Mouse (Mus musculus): ENCODE data around the gene Tmem128. TPM values are rescaled to one million over a fixed set of nuclear protein-coding genes. Genes with fewer than 3 reads are reported as not detected.

The Tmem128 gene
- 10 to 100 TPM; 36.1 to 39.6 (median 37.4) TPM for total RNA-seq (2022)

GRCm38 (mm10) chr5:38260107-38260682, at the start of gene Tmem128:
Gene Tmem128, plus strand, starts transcription at chr5:38260185.
- peak; percentile 45 for DNase-seq

DNA sequence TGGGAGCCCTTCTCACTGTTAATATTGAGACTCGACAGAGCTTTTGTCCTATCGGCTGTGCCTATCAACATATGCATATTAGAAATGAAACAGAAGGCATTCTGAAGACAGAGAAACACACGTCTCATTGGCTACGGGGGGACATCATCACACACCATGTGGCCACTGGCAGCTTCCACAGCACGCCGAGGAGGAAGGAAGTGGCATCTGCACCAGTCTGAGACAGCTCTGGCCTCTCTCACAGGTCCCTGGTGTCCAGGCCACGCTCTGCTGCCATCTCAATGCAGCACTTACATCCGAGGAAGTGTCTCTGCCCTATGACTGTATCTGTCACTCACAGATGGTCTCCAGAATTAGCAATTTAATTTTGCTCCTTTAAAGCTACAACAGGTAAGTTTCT, 48.3 kb upstream of the Tmem128 start:
- no peak for DNase-seq

- DNase-seq: no peak
These were observed 47.0 kb upstream of the Tmem128 start for GRCm38 (mm10) chr5:38213009-38213408.

DNA sequence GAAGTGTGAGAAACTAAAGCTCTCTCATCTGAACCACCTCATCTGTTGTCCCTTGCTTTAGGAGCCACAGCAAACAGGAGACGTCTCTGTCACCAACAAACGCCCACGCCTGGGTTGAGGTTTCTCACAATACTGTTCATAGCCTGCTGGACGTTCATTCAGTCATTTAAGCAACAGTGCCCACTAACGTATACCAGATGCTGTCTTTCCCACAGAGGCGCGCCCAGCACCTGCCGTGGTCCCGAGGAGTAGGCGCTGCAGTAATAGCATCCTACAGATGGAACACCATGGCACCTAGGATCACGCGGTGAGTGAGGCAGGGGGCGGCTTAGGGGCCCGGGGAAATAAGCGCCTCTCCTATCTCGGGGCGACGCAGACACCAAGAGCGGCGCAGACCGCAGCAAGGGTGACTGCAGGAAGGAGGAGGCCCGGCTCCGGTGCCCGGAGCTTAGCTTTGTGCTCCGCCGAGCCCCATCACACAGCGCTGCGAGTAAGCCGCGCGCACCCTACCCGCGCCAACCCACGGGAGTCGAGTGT, 40.1 kb upstream of the Tmem128 start:
- no peak for DNase-seq

DNA sequence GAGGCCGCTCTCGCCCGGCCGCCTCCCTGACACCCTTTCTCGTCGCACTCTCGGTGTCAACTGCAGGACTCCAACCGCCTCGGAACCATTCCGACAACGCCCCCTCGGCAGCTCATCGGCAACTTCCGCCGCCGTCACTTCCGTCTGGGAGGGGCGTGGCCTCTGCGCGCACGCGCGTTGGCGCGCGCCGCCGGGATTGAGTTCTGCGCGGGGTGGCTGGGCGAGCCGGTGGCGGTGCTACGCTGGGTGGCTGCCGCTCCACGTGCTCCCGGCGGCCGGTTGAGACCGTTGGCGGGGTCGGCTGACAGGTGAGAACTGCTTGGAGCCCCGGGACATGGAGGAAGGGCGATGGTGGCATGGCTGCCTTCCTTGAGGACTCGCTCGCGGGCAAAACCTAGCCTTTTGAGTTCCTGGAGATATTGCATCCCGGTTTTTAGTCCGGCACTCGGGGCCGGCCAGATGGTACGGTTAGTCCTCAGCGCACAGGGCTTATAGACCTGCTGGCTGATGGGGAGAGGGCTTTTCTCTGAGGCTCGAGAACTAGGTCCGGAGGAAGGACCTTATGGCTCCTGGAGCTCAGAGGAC, 39.6 kb upstream of the Tmem128 start, which contains the start of the genes Zbtb49 and Lyar:
TSS of gene Zbtb49 (minus strand) at position 130 of the 585 bp plus-strand sequence.
TSS of gene Lyar (plus strand) at position 143 of the 585 bp plus-strand sequence.
- DNase-seq: peak; percentile 88

DNA sequence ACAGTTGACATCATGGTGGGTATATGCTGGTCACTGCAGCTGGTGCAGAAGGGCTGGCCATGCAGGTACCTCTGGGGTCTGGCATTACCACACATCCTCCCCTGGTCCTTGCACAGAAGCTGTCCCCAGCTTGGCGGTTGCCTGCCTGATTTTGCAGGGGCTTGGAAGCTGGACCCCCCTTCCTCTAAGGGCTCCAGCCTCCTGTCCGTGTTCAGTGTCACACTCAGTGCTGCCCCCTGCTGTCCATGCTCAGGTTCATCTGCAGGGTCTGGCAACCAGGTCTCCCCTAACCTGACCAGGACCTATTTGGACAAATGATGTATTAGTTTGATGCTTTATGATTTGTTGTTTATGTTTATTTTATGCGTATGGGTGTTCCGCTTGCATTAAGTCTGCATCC, 24.6 kb upstream of the Tmem128 start:
- peak; percentile 12 for DNase-seq

DNA sequence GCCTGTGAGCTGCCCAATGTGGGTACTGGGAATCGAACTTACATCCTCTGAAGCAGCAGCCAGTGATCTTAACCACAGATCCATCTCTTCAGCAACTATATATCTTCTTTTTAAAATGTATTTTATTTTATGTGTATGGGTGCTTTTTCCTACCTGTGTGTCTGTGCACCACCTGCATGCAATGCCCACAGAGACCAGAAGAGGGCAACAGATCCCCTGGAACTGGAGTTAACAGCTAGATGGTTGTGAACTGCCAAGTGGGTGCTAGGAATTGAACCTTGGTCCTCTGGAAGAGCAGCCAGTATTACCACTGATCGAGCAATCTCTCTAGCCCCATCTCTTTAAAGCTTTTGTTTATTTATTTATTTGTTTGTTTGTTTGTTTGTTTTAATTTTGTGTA, 23.4 kb upstream of the Tmem128 start:
- DNase-seq: no peak

DNA sequence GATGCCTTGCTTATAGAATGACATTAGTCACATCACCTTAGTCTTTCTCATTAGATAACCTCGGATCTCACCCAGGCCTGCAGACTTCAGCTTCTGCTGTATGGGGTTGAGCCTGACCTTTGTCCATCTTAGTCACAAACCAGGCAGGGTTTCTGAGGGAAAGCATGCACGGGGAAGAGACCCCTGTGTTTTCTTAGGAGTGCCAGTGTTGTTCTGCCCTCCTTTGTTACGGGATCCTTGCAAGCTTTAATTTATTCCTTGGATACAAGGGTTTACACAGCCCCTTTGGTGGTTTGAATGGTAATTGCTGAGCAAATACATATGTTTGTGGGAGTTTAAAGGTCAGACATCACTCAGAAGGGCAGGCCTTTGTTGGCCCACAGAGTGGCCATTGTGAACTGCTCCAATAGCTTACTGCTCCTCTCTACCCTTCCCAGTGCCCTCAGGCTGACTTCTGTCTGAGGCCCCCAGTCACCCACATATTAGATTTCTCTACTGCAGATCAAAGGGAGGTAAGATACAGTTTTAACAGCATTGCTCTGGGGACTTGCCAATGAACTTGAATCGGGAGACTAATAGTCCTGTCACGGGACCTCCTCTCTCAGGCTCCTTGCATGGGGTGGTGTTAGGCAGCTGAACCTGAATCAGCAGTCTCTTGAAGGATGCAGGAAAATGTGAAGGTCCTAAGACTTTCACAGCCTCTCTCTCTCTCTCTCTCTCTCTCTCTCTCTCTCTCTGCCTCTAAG, 19.1 kb upstream of the Tmem128 start:
- no peak for DNase-seq

- no peak for DNase-seq
These were observed 18.5 kb upstream of the Tmem128 start for GRCm38 (mm10) chr5:38241473-38241834.

GRCm38 (mm10) chr5:38241966-38242365, 18.0 kb upstream of the Tmem128 start:
- no peak for DNase-seq

GRCm38 (mm10) chr5:38255195-38255594, 4.8 kb upstream of the Tmem128 start:
- no peak for DNase-seq

- DNase-seq: no peak
These were observed 4.3 kb upstream of the Tmem128 start for GRCm38 (mm10) chr5:38255644-38256043.

DNA sequence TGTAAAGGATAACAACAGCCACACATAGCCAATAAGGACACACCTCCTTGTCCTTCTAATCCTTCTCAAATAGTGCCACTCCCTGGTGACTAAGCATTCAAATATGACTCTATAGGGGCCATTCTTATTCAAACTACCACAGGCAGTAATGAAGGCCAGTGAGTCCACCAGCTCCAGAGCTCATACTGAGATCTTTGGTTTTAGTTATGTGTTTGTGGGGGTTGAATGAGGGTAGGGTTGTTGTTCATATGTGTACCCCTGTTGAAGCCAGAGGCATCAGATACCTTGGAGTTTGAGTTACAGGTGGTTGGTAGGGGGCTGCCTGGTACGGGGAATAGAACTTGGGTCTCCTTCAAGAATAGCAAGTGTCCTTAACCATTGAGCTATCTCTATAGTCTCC, 3.4 kb upstream of the Tmem128 start:
- no peak for DNase-seq

DNA sequence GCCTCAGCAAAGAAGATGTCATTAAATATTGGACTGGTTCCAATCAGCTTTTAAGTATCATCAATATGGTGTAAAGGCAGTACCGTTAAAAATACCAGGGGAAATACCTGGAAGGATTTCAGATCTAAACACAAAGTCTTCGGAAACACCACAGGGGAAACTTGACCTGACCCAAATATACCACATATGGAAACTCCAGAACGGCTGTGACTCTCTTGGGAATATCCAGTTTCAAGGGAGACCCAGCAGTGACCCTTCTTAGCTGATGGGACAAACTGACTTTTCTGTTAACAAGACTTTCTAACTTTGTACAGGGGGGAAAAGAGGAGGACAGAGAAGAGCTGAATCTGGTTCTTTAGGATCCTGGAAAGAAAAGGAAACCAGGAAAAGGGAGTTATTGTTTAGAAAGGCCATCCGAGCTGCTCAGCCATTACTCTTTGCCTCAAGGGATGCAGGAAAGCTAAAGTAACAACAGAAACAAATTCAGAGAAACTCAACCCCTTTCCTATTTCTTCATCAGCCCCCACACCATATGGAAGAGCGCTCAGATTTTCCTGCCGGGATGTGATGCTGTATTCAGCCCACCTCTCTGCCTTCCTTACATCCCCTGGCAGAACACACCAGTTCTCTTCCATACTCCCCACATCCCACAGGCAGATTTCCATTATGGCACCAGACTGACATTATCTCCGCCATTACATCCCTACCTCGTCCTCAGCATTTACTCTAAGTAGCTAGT, 1.8 kb upstream of the Tmem128 start:
- DNase-seq: no peak

DNA sequence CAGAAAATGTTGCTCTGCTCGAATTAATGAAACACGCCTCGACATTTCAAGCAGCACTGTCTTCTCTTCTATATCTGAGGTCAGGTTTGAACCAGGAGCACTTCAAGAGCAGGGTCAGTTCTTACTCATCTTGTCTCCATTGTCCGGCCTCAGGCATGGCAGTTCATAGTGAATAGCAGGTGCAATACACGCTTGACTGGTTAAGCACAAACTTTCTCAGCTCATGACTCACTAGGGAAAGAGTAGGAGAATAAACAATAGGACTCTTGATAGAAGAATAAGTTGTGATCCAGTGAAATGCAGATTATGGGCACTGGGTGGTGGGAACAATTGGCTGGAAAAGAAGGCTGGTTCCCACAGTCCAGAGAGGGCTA, 1.2 kb upstream of the Tmem128 start:
- no peak for DNase-seq

DNA sequence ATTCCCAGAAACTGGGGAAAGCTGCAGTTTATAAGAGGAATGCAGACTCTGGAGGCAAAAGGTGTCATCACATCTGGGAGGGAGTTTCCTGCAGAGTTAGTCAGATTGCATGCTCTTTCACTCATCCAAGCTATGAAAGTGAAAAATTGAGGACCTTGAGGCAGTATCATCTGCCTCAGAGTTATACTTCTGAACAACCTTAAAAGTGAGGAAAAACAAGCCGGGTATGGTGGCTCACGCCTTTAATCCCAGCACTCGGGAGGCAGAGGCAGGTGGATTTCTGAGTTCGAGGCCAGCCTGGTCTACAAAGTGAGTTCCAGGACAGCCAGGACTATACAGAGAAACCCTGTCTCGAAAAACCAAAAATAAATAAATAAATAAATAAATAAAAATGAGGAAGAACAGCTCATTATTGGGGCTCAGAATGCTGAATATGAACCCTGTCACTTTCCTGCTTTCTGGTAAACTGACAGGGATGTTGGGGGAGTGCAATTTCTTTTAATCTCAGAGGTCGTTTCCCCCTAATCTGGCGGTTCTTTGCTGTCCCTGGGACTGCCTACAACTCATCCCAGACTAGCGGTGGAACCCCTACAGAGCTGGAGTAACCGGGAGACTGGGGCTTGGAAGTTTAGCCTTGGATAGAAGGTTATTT, 404 bp upstream of the Tmem128 start:
- no peak for DNase-seq

DNA sequence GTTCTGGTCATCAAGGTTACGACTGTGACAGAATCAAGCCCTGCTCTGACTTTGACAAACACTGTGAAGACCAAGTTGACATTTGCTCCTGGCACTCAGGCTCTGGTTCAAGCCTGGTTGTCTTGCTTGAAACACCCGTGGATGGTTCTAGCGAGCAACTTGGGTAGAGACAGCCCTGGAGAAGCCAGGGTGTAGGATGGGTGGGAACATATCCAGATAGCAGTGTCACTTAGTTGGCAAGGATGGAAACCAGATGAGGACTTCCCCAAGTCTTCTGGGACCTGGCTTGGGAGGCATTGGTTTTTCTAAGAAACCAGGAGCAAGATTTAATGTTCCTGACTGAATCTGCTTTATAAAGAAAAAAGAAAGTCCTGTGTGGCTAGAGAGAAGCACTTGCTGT, 11.0 kb downstream of the Tmem128 start:
- DNase-seq: no peak

- no peak for DNase-seq
These were observed 13.8 kb downstream of the Tmem128 start for GRCm38 (mm10) chr5:38273831-38274230.

- no peak for DNase-seq
These were observed 15.8 kb downstream of the Tmem128 start, which contains the start of gene Otop1 for GRCm38 (mm10) chr5:38275771-38276170. Gene Otop1, plus strand, starts transcription at chr5:38275972.

- no peak for DNase-seq
These were observed 16.5 kb downstream of the Tmem128 start for GRCm38 (mm10) chr5:38276451-38276850.

DNA sequence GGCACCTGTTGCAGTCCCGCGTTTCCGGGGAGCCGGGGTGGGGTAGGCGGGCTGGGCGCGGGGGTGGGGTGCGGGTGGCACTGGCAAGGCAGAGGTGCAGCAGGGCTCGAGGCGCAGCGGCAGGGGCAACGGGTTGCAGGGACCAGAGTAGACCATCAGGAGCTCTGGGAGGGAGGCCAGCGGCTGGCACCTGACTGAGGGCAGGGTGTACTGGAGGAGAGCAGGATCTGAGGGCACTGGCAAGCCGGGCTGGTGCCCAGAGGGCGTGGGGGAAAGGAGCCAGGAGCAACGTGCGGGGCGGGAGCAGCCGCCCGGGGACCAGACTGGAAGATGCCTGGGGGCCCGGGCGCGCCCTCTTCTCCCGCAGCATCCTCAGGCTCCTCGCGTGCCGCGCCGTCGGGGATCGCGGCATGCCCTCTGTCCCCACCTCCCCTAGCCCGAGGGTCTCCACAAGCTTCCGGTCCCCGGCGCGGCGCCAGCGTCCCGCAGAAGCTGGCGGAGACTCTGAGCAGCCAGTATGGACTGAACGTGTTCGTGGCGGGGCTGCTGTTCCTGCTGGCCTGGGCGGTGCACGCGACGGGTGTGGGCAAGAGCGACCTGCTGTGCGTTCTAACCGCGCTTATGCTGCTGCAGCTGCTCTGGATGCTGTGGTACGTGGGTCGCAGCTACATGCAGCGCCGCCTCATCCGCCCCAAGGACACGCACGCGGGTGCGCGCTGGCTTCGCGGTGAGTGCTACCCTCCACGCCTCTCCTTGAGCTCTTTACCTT, 17.3 kb downstream of the Tmem128 start:
- DNase-seq: no peak
